In genomic region chr2:179352676-179353075, GRCm38 (mm10) we compare ENCODE assay signal across 18 mouse cellular contexts.
"Had no signal": no experiment of that assay in that cellular context is flagged by ENCODE, and none has a peak within 500 bp of the region (broad histone marks: within the 10 kb centered on the region; RNA-seq: fewer than 3 reads in every experiment).

No protein-coding gene starts in this region.

- DNase-seq: layer of hippocampus, adult 9-11 months; liver, embryonic 13.5 days; lung, adult 2 months; lung, postnatal 14 days; lung, postnatal 4 days; retina, postnatal 1 day; right cerebral cortex, postnatal 25 days; spleen, adult 18-20 months; thymus, postnatal 25 days had no signal

- ATAC-seq: hindbrain, postnatal 0 days; inflammation-experienced regulatory T-cells, adult 6 months; intestine, embryonic 16.5 days; midbrain, embryonic 15.5 days had no signal

- H3K4me2 ChIP-seq: liver, embryonic 13.5 days; midbrain, embryonic 12.5 days; midbrain, embryonic 15.5 days; neural tube, embryonic 13.5 days; stomach, embryonic 15.5 days had no signal

- H3K9me3 ChIP-seq: midbrain, embryonic 12.5 days; midbrain, embryonic 15.5 days; neural tube, embryonic 13.5 days; stomach, embryonic 15.5 days had no signal

- H3K27ac ChIP-seq: hindbrain, postnatal 0 days; layer of hippocampus, adult 2 months; liver, embryonic 13.5 days; midbrain, embryonic 12.5 days; midbrain, embryonic 15.5 days; neural tube, embryonic 13.5 days; stomach, embryonic 15.5 days had no signal

- H3K27me3 ChIP-seq: liver, embryonic 13.5 days; midbrain, embryonic 12.5 days; midbrain, embryonic 15.5 days; neural tube, embryonic 13.5 days; stomach, embryonic 15.5 days had no signal

- H3K36me3 ChIP-seq: liver, embryonic 13.5 days; midbrain, embryonic 12.5 days; midbrain, embryonic 15.5 days; neural tube, embryonic 13.5 days; stomach, embryonic 15.5 days had no signal

- H3K4me3 ChIP-seq: layer of hippocampus, adult 2 months; liver, embryonic 13.5 days; midbrain, embryonic 12.5 days; midbrain, embryonic 15.5 days; myocyte; neural tube, embryonic 13.5 days; stomach, embryonic 15.5 days had no signal

- H3K4me1 ChIP-seq: liver, embryonic 13.5 days; neural tube, embryonic 13.5 days; stomach, embryonic 15.5 days had no signal

- H3K9ac ChIP-seq: liver, embryonic 13.5 days; midbrain, embryonic 12.5 days; midbrain, embryonic 15.5 days; neural tube, embryonic 13.5 days; stomach, embryonic 15.5 days had no signal
